Mouse (Mus musculus) hindbrain, embryonic 16.5 days (tissue): Measurements from ENCODE around the gene Tbc1d9. TPM values are rescaled to one million over a fixed set of nuclear protein-coding genes. Genes with fewer than 3 reads are reported as not detected.

Source experiments
- ATAC-seq: fragments of 200-750 bp; cut with Nextera tagmentation; 2 replicates; pipeline ENCODE4 v1.8.0; 2017; ENCODE audit warnings: moderate TSS enrichment, moderate library complexity
- H3K27ac ChIP-seq: fragments of 300-500 bp; sonication (generic); 2 replicates; pipeline ENCODE4 v1.5.1; 2014; ENCODE audit warnings: low read depth, mild to moderate bottlenecking, control low read depth, low read length, moderate library complexity
- H3K27me3 ChIP-seq: fragments of 300-500 bp; sonication (generic); replicated peaks from 2 replicates; pipeline ENCODE4 v1.6.1; 2014; ENCODE audit warnings: low read length; ENCODE audit not compliant: control insufficient read depth, insufficient read depth
- H3K36me3 ChIP-seq: fragments of 300-500 bp; sonication (generic); 2 replicates; pipeline ENCODE4 v1.6.1; 2014; ENCODE audit warnings: mild to moderate bottlenecking, low read length, moderate library complexity, mixed read lengths; ENCODE audit not compliant: control insufficient read depth, insufficient read depth
- H3K4me1 ChIP-seq: fragments of 300-500 bp; sonication (generic); 2 replicates; pipeline ENCODE4 v1.6.1; 2014; ENCODE audit warnings: low read depth, low read length; ENCODE audit not compliant: control insufficient read depth, insufficient read depth
- H3K4me2 ChIP-seq: fragments of 300-500 bp; sonication (generic); 2 replicates; pipeline ENCODE4 v1.6.1; 2014; ENCODE audit warnings: mild to moderate bottlenecking, low read length, control low read depth, moderate library complexity
- H3K4me3 ChIP-seq: fragments of 300-500 bp; sonication (generic); 2 replicates; pipeline ENCODE4 v1.5.1; 2014; ENCODE audit warnings: mild to moderate bottlenecking, low read length, control low read depth, moderate library complexity
- H3K9ac ChIP-seq: fragments of 300-500 bp; sonication (generic); 2 replicates; pipeline ENCODE4 v1.6.1; 2014; ENCODE audit warnings: low read depth, mild to moderate bottlenecking, control low read depth, low read length, moderate library complexity
- H3K9me3 ChIP-seq: fragments of 300-500 bp; sonication (generic); 2 replicates; pipeline ENCODE4 v1.6.1; 2014; ENCODE audit warnings: mild to moderate bottlenecking, low read length, moderate library complexity; ENCODE audit not compliant: control insufficient read depth
- WGBS: fragments of 180-500 bp; shearing (Covaris S2); extraction: QIAGEN DNeasy Blood & Tissue Kit; methylation state at CpG from one replicate; pipeline ENCODE4 v1.1.7; 2014; 5-methylcytosine and 5-hydroxymethylcytosine counted together
- polyA plus RNA-seq: library from polyadenylated mRNA; unstranded; fragments of >200 nt; fragmentation: Nextera tagmentation; extraction: Ambion mirVana; gene quantifications from 2 replicates; pipeline ENCODE4 v1.2.1, GENCODE M21; 2015

Tbc1d9 gene
- polyA plus RNA-seq, 1 experiment from 2014 or later = 16.5 TPM

GRCm38 (mm10) chr8:83239341-83239740 lies 74.2 kb downstream of the Tbc1d9 start:
- Histone ChIP-seq H3K9me3 (no peaks in the 10 kb centered on the region), H3K9ac (no peak overlapping the region), H3K4me3 (no peak overlapping the region), H3K4me1 (no peaks in the 10 kb centered on the region), H3K4me2 (no peak overlapping the region), H3K36me3 (peaks cover 19% of the 10 kb centered on the region), H3K27ac (peak overlapping the region; percentile 29; the same call in 1 of the 2 replicates), H3K27me3 (no peaks in the 10 kb centered on the region)
- ATAC-seq = peak; percentile 34; the same call in 1 of the 2 replicates

- WGBS = 92% methylated on average over 7 of the region's 7 CpGs
- Histone ChIP-seq H3K36me3 (peaks cover 10% of the 10 kb centered on the region), H3K9ac (no peak overlapping the region)
Measured at GRCm38 (mm10) chr8:83244151-83244550, 79.0 kb downstream of the Tbc1d9 start.

GRCm38 (mm10) chr8:83250858-83251257 lies 85.7 kb downstream of the Tbc1d9 start:
- peaks cover 36% of the 10 kb centered on the region for H3K36me3 ChIP-seq
- ATAC-seq = no peak
- no peak overlapping the region for H3K27ac ChIP-seq
- 90% methylated on average over 6 of the region's 6 CpGs for WGBS
- no peaks in the 10 kb centered on the region for H3K4me1 ChIP-seq
- no peaks in the 10 kb centered on the region for H3K9me3 ChIP-seq
- no peak overlapping the region for H3K4me2 ChIP-seq
- H3K9ac ChIP-seq = no peak overlapping the region
- no peak overlapping the region for H3K4me3 ChIP-seq
- no peaks in the 10 kb centered on the region for H3K27me3 ChIP-seq

More at GRCm38 (mm10) chr8:83244151-83244550, 79.0 kb downstream of the Tbc1d9 start:
- H3K27ac ChIP-seq = no peak overlapping the region
- no peak overlapping the region for H3K4me2 ChIP-seq
- no peak overlapping the region for H3K4me3 ChIP-seq
- H3K27me3 ChIP-seq = no peaks in the 10 kb centered on the region
- no peaks in the 10 kb centered on the region for H3K9me3 ChIP-seq
- no peak for ATAC-seq
- H3K4me1 ChIP-seq = no peaks in the 10 kb centered on the region

- H3K9ac ChIP-seq = no peak overlapping the region
- H3K9me3 ChIP-seq = no peaks in the 10 kb centered on the region
- ATAC-seq = no peak
- H3K4me1 ChIP-seq = no peaks in the 10 kb centered on the region
- no peak overlapping the region for H3K4me2 ChIP-seq
- no peak overlapping the region for H3K27ac ChIP-seq
- H3K36me3 ChIP-seq = peaks cover 36% of the 10 kb centered on the region
- H3K4me3 ChIP-seq = no peak overlapping the region
- H3K27me3 ChIP-seq = no peaks in the 10 kb centered on the region
- WGBS = 81% methylated on average over 14 of the region's 14 CpGs
Measured at GRCm38 (mm10) chr8:83251362-83252246, 86.5 kb downstream of the Tbc1d9 start.

- H3K9me3 ChIP-seq = no peaks in the 10 kb centered on the region
- H3K9ac ChIP-seq = no peak overlapping the region
- H3K4me2 ChIP-seq = no peak overlapping the region
- no peak for ATAC-seq
- no peak overlapping the region for H3K4me3 ChIP-seq
- 84% methylated on average over 5 of the region's 5 CpGs for WGBS
- peak overlapping the region; percentile 39; the same call in 1 of the 2 replicates for H3K27ac ChIP-seq
- no peaks in the 10 kb centered on the region for H3K27me3 ChIP-seq
- no peaks in the 10 kb centered on the region for H3K4me1 ChIP-seq
- H3K36me3 ChIP-seq = peaks cover 36% of the 10 kb centered on the region
Measured at GRCm38 (mm10) chr8:83252791-83253190, 87.6 kb downstream of the Tbc1d9 start.

GRCm38 (mm10) chr8:83257631-83258030 lies 92.5 kb downstream of the Tbc1d9 start:
- H3K9ac ChIP-seq = no peak overlapping the region
- WGBS = 90% methylated on average over 5 of the region's 5 CpGs
- no peak overlapping the region for H3K4me2 ChIP-seq
- no peak overlapping the region for H3K4me3 ChIP-seq
- no peak for ATAC-seq
- no peak overlapping the region for H3K27ac ChIP-seq
- no peaks in the 10 kb centered on the region for H3K27me3 ChIP-seq
- no peaks in the 10 kb centered on the region for H3K9me3 ChIP-seq
- H3K36me3 ChIP-seq = peaks cover 28% of the 10 kb centered on the region
- H3K4me1 ChIP-seq = no peaks in the 10 kb centered on the region

- Histone ChIP-seq H3K9me3 (no peaks in the 10 kb centered on the region), H3K9ac (no peak overlapping the region), H3K27ac (no peak overlapping the region), H3K36me3 (peaks cover 18% of the 10 kb centered on the region), H3K4me1 (no peaks in the 10 kb centered on the region), H3K27me3 (no peaks in the 10 kb centered on the region), H3K4me2 (no peak overlapping the region), H3K4me3 (no peak overlapping the region)
- ATAC-seq = peak; percentile 87
- WGBS = 72% methylated on average over 16 of the region's 16 CpGs
Measured at GRCm38 (mm10) chr8:83260418-83261215, 95.5 kb downstream of the Tbc1d9 start.

- H3K9ac ChIP-seq = no peak overlapping the region
- no peaks in the 10 kb centered on the region for H3K27me3 ChIP-seq
- H3K27ac ChIP-seq = no peak overlapping the region
- no peak overlapping the region for H3K4me3 ChIP-seq
- H3K4me1 ChIP-seq = no peaks in the 10 kb centered on the region
- WGBS = 96% methylated on average over 14 of the region's 14 CpGs
- H3K4me2 ChIP-seq = no peak overlapping the region
- no peak; the same call in 1 of the 2 replicates for ATAC-seq
- peaks cover 35% of the 10 kb centered on the region for H3K36me3 ChIP-seq
- no peaks in the 10 kb centered on the region for H3K9me3 ChIP-seq
Measured at GRCm38 (mm10) chr8:83271172-83271571, 106.0 kb downstream of the Tbc1d9 start.

GRCm38 (mm10) chr8:83272464-83272863 lies 107.3 kb downstream of the Tbc1d9 start:
- H3K4me1 ChIP-seq = no peaks in the 10 kb centered on the region
- no peak overlapping the region for H3K4me3 ChIP-seq
- no peak overlapping the region for H3K9ac ChIP-seq
- H3K27me3 ChIP-seq = no peaks in the 10 kb centered on the region
- H3K27ac ChIP-seq = no peak overlapping the region
- peaks cover 24% of the 10 kb centered on the region for H3K36me3 ChIP-seq
- no peak overlapping the region for H3K4me2 ChIP-seq
- ATAC-seq = no peak
- 82% methylated on average over 10 of the region's 10 CpGs for WGBS
- no peaks in the 10 kb centered on the region for H3K9me3 ChIP-seq
